Mouse (Mus musculus): ENCODE measurements around the gene Hnrnpdl. TPM values are rescaled to one million over a fixed set of nuclear protein-coding genes. Genes with fewer than 3 reads are reported as not detected.

Hnrnpdl gene
- total and polyA plus RNA-seq, 3 experiments = 75.6 to 207 (median 165) TPM

DNA sequence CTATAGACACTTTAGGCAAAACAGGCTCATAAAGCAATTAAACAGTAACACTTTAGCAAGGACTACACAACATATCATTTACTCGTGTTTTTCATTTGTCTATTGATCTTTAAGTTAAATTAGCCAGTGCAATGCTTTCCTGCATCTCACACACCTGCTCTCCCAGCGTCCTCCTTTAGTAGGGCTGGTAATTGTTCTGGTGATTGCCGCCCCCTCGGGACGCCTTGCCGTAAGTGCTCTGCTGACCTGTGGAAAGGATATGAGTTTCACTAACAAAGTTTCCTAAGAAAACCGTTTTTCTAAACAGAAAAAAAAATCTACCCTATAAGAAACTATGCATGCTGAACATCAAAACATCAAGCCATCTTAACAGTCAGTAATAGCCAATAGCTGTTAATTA, 3.5 kb downstream of the Hnrnpdl start:
- no peak overlapping the region for H3K27ac ChIP-seq (ENCODE audit: insufficient read depth, low read depth)
- TF ChIP-seq TBP (conservative IDR thresholded peaks at IDR 0.05; ENCODE audit: low read depth, low read length) (no peak), IRF4 (IDR thresholded peaks at IDR 0.05; ENCODE audit: low read depth, low read length) (no peak), CTCF (conservative IDR thresholded peaks at IDR 0.05 in 1 of 2, IDR thresholded peaks at IDR 0.05 in 1 of 2; ENCODE audit: low read depth in 2 of 2, low read length in 2 of 2) (no peak), SMC3 (IDR thresholded peaks at IDR 0.05; ENCODE audit: low read depth, low read length) (no peak), POLR2AphosphoS2 (IDR thresholded peaks at IDR 0.05; ENCODE audit: low read depth, low read length) (no peak), CHD1 (IDR thresholded peaks at IDR 0.05; ENCODE audit: low read depth, low read length) (no peak), PAX5 (IDR thresholded peaks at IDR 0.05; ENCODE audit: low read length) (no peak), ZMIZ1 (IDR thresholded peaks at IDR 0.05; ENCODE audit: low read depth, low read length) (no peak), RAD21 (IDR thresholded peaks at IDR 0.05; ENCODE audit: low read depth, low read length) (no peak), BHLHE40 (IDR thresholded peaks at IDR 0.05; ENCODE audit: low read depth, low read length) (no peak), GABPA (IDR thresholded peaks at IDR 0.05; ENCODE audit: insufficient replicate concordance, low read depth, low read length) (no peak), MEF2A (IDR thresholded peaks at IDR 0.05; ENCODE audit: borderline replicate concordance, low read depth, low read length) (no peak), KAT2A (IDR thresholded peaks at IDR 0.05; ENCODE audit: insufficient replicate concordance, low read length) (no peak), RCOR1 (conservative IDR thresholded peaks at IDR 0.05; ENCODE audit: low read depth, low read length) (no peak), USF1 (IDR thresholded peaks at IDR 0.05; ENCODE audit: low read depth, low read length) (no peak), MYC (IDR thresholded peaks at IDR 0.05; ENCODE audit: low read depth, low read length) (no peak), MXI1 (IDR thresholded peaks at IDR 0.05; ENCODE audit: low read depth, low read length) (no peak), MAFK (IDR thresholded peaks at IDR 0.05; ENCODE audit: insufficient replicate concordance, low read length) (no peak), ELF1 (IDR thresholded peaks at IDR 0.05; ENCODE audit: low read depth, low read length) (no peak)
- H3K9ac ChIP-seq (ENCODE audit: insufficient read depth, low read depth) = 0 out of 2 replicates have a peak overlapping the region, but pooled peaks have one; percentile 11
- dilution Hi-C loops (cut with MboI; ENCODE audit: extremely low pct_ligation_motif_present, extremely low pct_unique_long_range_greater_than_20kb, low sequenced_read_pairs) (no loop called here), in situ Hi-C loops (cut with MboI; ENCODE audit: low pct_ligation_motif_present, low pct_unique_long_range_greater_than_20kb, low sequenced_read_pairs) (no loop called here)
- H3K36me3 ChIP-seq (replicated peaks in 1 of 2; ENCODE audit: control insufficient read depth in 1 of 2, insufficient read depth in 1 of 2, low read length in 1 of 2) = peaks cover 34 to 62% of the 10 kb centered on the region in 2 experiments
- H3K4me2 ChIP-seq (ENCODE audit: insufficient read depth, low read depth, poor library complexity, severe bottlenecking) = peak overlapping the region; percentile 79
- peaks cover 53% of the 10 kb centered on the region for H3K79me2 ChIP-seq (replicated peaks; ENCODE audit: control insufficient read depth, extremely low read depth, insufficient read depth, poor library complexity, severe bottlenecking)
- no peak for DNase-seq (ENCODE audit: extremely low read depth)
- H3K27me3 ChIP-seq (replicated peaks) = no peaks in the 10 kb centered on the region
- H3K4me3 ChIP-seq (replicated peaks in 1 of 3; ENCODE audit: low read depth in 2 of 3, low read length in 2 of 3, poor library complexity in 1 of 3) = peak overlapping the region in 1 of 3 experiments; percentile 22
- peaks cover 0 to 17% of the 10 kb centered on the region in 2 experiments; a peak in 2 of 4 replicates for H3K4me1 ChIP-seq (ENCODE audit: control insufficient read depth in 1 of 2, insufficient read depth in 2 of 2)
- H3K9me3 ChIP-seq (replicated peaks; ENCODE audit: low read length) = no peaks in the 10 kb centered on the region

GRCm38 (mm10) chr5:100032646-100033045, 6.8 kb downstream of the Hnrnpdl start:
- no peak overlapping the region for H3K4me2 ChIP-seq (ENCODE audit: insufficient read depth, low read depth, poor library complexity, severe bottlenecking)
- peaks cover 37% of the 10 kb centered on the region for H3K79me2 ChIP-seq (replicated peaks; ENCODE audit: control insufficient read depth, extremely low read depth, insufficient read depth, poor library complexity, severe bottlenecking)
- H3K4me3 ChIP-seq (replicated peaks in 1 of 3; ENCODE audit: low read depth in 2 of 3, low read length in 2 of 3, poor library complexity in 1 of 3) = no peak overlapping the region
- no peaks in the 10 kb centered on the region for H3K27me3 ChIP-seq (replicated peaks)
- DNase-seq (ENCODE audit: extremely low read depth) = no peak
- H3K4me1 ChIP-seq (ENCODE audit: control insufficient read depth in 1 of 2, insufficient read depth in 2 of 2) = peaks cover 0 to 17% of the 10 kb centered on the region in 2 experiments; a peak in 2 of 4 replicates
- TF ChIP-seq USF2 (conservative IDR thresholded peaks at IDR 0.05; ENCODE audit: low read depth, low read length) (no peak), GABPA (IDR thresholded peaks at IDR 0.05; ENCODE audit: insufficient replicate concordance, low read depth, low read length) (no peak), POLR2A (IDR thresholded peaks at IDR 0.05; ENCODE audit: low read depth, low read length) (peak; percentile 23; the same call in 1 of the 2 replicates)
- in situ Hi-C loops (cut with MboI; ENCODE audit: low pct_ligation_motif_present, low pct_unique_long_range_greater_than_20kb, low sequenced_read_pairs) (no loop called here), dilution Hi-C loops (cut with MboI; ENCODE audit: extremely low pct_ligation_motif_present, extremely low pct_unique_long_range_greater_than_20kb, low sequenced_read_pairs) (no loop called here)
- H3K9me3 ChIP-seq (replicated peaks; ENCODE audit: low read length) = no peaks in the 10 kb centered on the region
- H3K27ac ChIP-seq (ENCODE audit: insufficient read depth, low read depth) = no peak overlapping the region
- H3K9ac ChIP-seq (ENCODE audit: insufficient read depth, low read depth) = no peak overlapping the region
- H3K36me3 ChIP-seq (replicated peaks in 1 of 2; ENCODE audit: control insufficient read depth in 1 of 2, insufficient read depth in 1 of 2, low read length in 1 of 2) = peaks cover 34 to 63% of the 10 kb centered on the region in 2 experiments

All from CH12.LX (cell line).